Mouse (Mus musculus) C2C12 (cell line): ENCODE measurements around the gene Snapc5.

Experiments used
- CEBPB ChIP-seq: IDR thresholded peaks from one replicate; pipeline ENCODE4 v1.6.1; 2011; ENCODE audit warnings: low read depth, mild to moderate bottlenecking, control low read depth, moderate library complexity
- CTCF ChIP-seq: IDR thresholded peaks from one replicate; pipeline ENCODE4 v1.5.1; 2011; ENCODE audit not compliant: control insufficient read depth, insufficient read depth, insufficient read length
- MYOD1 ChIP-seq: IDR thresholded peaks from one replicate; pipeline ENCODE4 v1.6.1; 2011; ENCODE audit warnings: low read depth; ENCODE audit not compliant: control insufficient read depth, insufficient read length
- MYOG ChIP-seq: IDR thresholded peaks from one replicate; pipeline ENCODE4 v1.6.1; 2011; ENCODE audit not compliant: control insufficient read depth, insufficient read length; ENCODE audit errors: extremely low read depth
- USF1 ChIP-seq: IDR thresholded peaks from one replicate; pipeline ENCODE4 v1.6.1; 2011; ENCODE audit warnings: low read depth, mild to moderate bottlenecking, control low read depth, moderate library complexity

- TF ChIP-seq MYOG (no peak), CTCF (no peak), USF1 (no peak), MYOD1 (no peak), CEBPB (no peak)
These were observed 18.4 kb downstream of the Snapc5 start for GRCm38 (mm10) chr9:64197524-64197923.
